Mouse (Mus musculus): ENCODE results near the gene Ppp1r3c. TPM values are rescaled to one million over a fixed set of nuclear protein-coding genes. Genes with fewer than 3 reads are reported as not detected.

Ppp1r3c gene
- total RNA-seq, 2 experiments from 2014 or later = 80.2 to 102 TPM

Other genes with a start within 250 kb of the Ppp1r3c start
- 1 to 10 TPM; 7.2 to 9.3 TPM for gene Hectd2, start 182.0 kb downstream of the Ppp1r3c start, total RNA-seq (2021)
- 100 to 1,000 TPM; 109 to 113 TPM for gene Tnks2, start 97.6 kb upstream of the Ppp1r3c start, total RNA-seq (2021)
- gene Fgfbp3, start 183.0 kb upstream of the Ppp1r3c start, total RNA-seq (2021) = 1 to 10 TPM; 2.8 to 3.3 TPM
- gene Btaf1, start 189.4 kb upstream of the Ppp1r3c start, total RNA-seq (2021) = 10 to 100 TPM; 16.3 TPM